ENCODE assay signal across 8 mouse cellular contexts in genomic region chr15:36373900-36374611, GRCm38 (mm10).
A peak's percentile ranks its signal among the peaks of the same experiment; 100 is the strongest.
DNase-seq lines count a peak whose midpoint lies in the region; ATAC-seq and TF ChIP-seq lines count a peak whose summit lies in the region.

No protein-coding gene starts in this region.

- no peaks in the 10 kb centered on the region for H3K36me3 ChIP-seq in forebrain, embryonic 14.5 days (ENCODE audit: control insufficient read depth, insufficient read depth, low read length)
- H3K36me3 ChIP-seq in neural tube, embryonic 15.5 days: no peaks in the 10 kb centered on the region

- WGBS in cerebellum, adult 2 months: 48% methylated on average over 11 of the region's 11 CpGs
- 8% methylated on average over 11 of the region's 11 CpGs for WGBS in forebrain, embryonic 14.5 days
- WGBS in lung, adult 2 months: 18% methylated on average over 11 of the region's 11 CpGs
- 10% methylated on average over 11 of the region's 11 CpGs for WGBS in neural tube, embryonic 15.5 days

- H3K9ac ChIP-seq in forebrain, embryonic 14.5 days (ENCODE audit: low read length): peak overlapping the region; percentile 52
- H3K9ac ChIP-seq in neural tube, embryonic 15.5 days (replicated peaks): peak overlapping the region; percentile 34

- no peaks in the 10 kb centered on the region for H3K27me3 ChIP-seq in cerebellum, adult 2 months (ENCODE audit: control insufficient read depth, insufficient read depth, low read length)
- H3K27me3 ChIP-seq in forebrain, embryonic 14.5 days (replicated peaks; ENCODE audit: control insufficient read depth, insufficient read depth, low read length): no peaks in the 10 kb centered on the region; the same call in 1 of the 2 replicates
- H3K27me3 ChIP-seq in neural tube, embryonic 15.5 days (replicated peaks): 0 out of 2 replicates have a peak, but pooled peaks cover 3% of the 10 kb centered on the region

- peak; percentile 57 for ATAC-seq in forebrain, embryonic 14.5 days
- peak; percentile 68; the same call in 1 of the 2 replicates for ATAC-seq in neural tube, embryonic 15.5 days (ENCODE audit: low FRiP score)

- H3K9me3 ChIP-seq in forebrain, embryonic 14.5 days (replicated peaks; ENCODE audit: control insufficient read depth, low read length): no peaks in the 10 kb centered on the region
- no peaks in the 10 kb centered on the region for H3K9me3 ChIP-seq in neural tube, embryonic 15.5 days (replicated peaks)

- H3K4me2 ChIP-seq in forebrain, embryonic 14.5 days (ENCODE audit: low read length): peak overlapping the region; percentile 77
- H3K4me2 ChIP-seq in neural tube, embryonic 15.5 days: peak overlapping the region; percentile 83

- DNase-seq in cerebellum, adult 2 months: peak; percentile 11 to 31
- DNase-seq in cerebellum, adult 8-10 months: no peak
- DNase-seq in adrenal gland, postnatal 14 days: peak; percentile 43
- no peak for DNase-seq in forebrain, embryonic 14.5 days (ENCODE audit: low spot score)
- peak; percentile 63 for DNase-seq in kidney, adult 9 months
- DNase-seq in lung, adult 2 months: peak; percentile 60
- DNase-seq in layer of hippocampus, adult 11-12 months (ENCODE audit: low spot score): no peak

- H3K4me3 ChIP-seq in cerebellum, adult 2 months (replicated peaks; ENCODE audit: insufficient read depth, low read depth, low read length): peak overlapping the region; percentile 53
- H3K4me3 ChIP-seq in forebrain, embryonic 14.5 days (ENCODE audit: low read depth, low read length): peak overlapping the region; percentile 32
- peak overlapping the region; percentile 66 for H3K4me3 ChIP-seq in lung, adult 2 months (replicated peaks; ENCODE audit: extremely low read depth, low read depth, low read length)
- H3K4me3 ChIP-seq in neural tube, embryonic 15.5 days (replicated peaks): peak overlapping the region; percentile 40

- no peak overlapping the region for H3K27ac ChIP-seq in cerebellum, adult 2 months (ENCODE audit: insufficient read depth, low read length)
- H3K27ac ChIP-seq in forebrain, embryonic 14.5 days (ENCODE audit: low read depth, low read length): 0 out of 2 replicates have a peak overlapping the region, but pooled peaks have one; percentile 21
- no peak overlapping the region for H3K27ac ChIP-seq in neural tube, embryonic 15.5 days (replicated peaks)

- TF ChIP-seq CTCF in cerebellum, adult 2 months (IDR thresholded peaks at IDR 0.05; ENCODE audit: borderline replicate concordance, insufficient read depth, low read depth, low read length): no peak
- TF ChIP-seq CTCF in lung, adult 2 months (IDR thresholded peaks at IDR 0.05; ENCODE audit: insufficient read depth, low read length): no peak

- H3K4me1 ChIP-seq in cerebellum, adult 2 months (ENCODE audit: control insufficient read depth, insufficient read depth, low read length): no peaks in the 10 kb centered on the region
- H3K4me1 ChIP-seq in forebrain, embryonic 14.5 days (ENCODE audit: control insufficient read depth, insufficient read depth, low read length): peaks cover 6% of the 10 kb centered on the region
- peaks cover 8% of the 10 kb centered on the region; the same call in 1 of the 2 replicates for H3K4me1 ChIP-seq in lung, adult 2 months (ENCODE audit: control insufficient read depth, insufficient read depth, low read length)
- peaks cover 22% of the 10 kb centered on the region for H3K4me1 ChIP-seq in neural tube, embryonic 15.5 days

- no peak for TF ChIP-seq POLR2A in cerebellum, adult 2 months (IDR thresholded peaks at IDR 0.05; ENCODE audit: borderline replicate concordance, insufficient read depth, low read length)
- TF ChIP-seq POLR2A in lung, adult 2 months (IDR thresholded peaks at IDR 0.05; ENCODE audit: borderline replicate concordance, extremely low read depth, low read depth, low read length): peak; percentile 55; the same call in 1 of the 2 replicates

Comparison
In these comparisons a context has a peak if more than half of its experiments do, and no peak if none do; other contexts are left out.
1. DNase-seq: peak in cerebellum, adult 2 months (2 of 2), adrenal gland, postnatal 14 days (single experiment), kidney, adult 9 months (single experiment) and lung, adult 2 months (single experiment); none in cerebellum, adult 8-10 months (single experiment), forebrain, embryonic 14.5 days (single experiment) and layer of hippocampus, adult 11-12 months (single experiment).
2. Peak in every context shown above with its lines, with median percentiles within 50 percentile points of each other: H3K4me3 ChIP-seq.